Mouse (Mus musculus): ENCODE measurements around the gene Wdr43.

Wdr43 gene

GRCm38 (mm10) chr17:71707715-71708114, 92.0 kb downstream of the Wdr43 start:
- DNase-seq, result no peak
